Mouse (Mus musculus) ES-CJ7 (cell line): Measurements from ENCODE around the gene Agps.
A peak's percentile ranks its signal among the peaks of the same experiment; 100 is the strongest.

Experiments used
- DNase-seq: peaks from one replicate; pipeline ENCODE4 v3.0.0; 2011; ENCODE audit warnings: low read depth, low spot score

Gene Agps

DNA sequence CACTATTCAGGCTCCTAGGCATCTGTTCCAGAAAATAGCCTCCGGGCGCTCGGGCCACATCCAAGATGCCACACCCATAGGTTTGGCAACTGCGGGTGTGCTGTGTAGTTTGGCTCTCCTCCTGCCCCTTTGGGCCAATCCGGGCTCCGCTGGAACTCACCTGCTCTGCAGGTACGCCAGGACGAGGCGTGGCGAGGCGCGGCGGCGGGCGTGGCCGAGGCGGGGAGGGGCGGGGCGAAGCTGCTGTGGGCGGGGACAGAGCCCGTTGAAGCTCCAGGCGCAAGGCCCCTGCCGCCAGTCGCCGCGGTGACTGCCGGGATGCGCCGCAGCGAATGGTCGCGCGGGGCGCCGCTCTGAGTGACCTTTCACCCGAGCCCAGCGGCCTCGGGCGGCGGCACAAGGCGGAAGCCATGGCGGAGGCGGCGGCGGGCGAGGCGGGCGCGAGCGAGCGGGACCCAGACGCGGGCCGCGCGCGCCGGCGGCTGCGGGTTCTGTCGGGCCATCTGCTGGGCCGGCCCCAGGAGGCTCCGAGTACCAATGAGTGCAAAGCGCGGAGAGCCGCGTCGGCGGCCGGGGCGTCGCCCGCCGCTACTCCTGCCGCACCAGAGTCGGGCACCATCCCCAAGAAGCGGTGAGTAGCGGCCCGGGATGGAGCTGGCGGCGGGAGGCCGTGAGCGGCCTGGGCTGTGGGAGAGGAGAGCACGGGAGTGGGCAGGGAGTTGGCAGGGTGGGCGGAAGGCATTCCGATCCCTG lies at the start of gene Agps:
Agps (plus strand) TSS at position 297 of the 753 bp plus-strand sequence.
- DNase-seq, result peak; percentile 90

GRCm38 (mm10) chr2:75786075-75786474 lies 45.9 kb upstream of the Agps start:
- DNase-seq, result peak; percentile 79

DNA sequence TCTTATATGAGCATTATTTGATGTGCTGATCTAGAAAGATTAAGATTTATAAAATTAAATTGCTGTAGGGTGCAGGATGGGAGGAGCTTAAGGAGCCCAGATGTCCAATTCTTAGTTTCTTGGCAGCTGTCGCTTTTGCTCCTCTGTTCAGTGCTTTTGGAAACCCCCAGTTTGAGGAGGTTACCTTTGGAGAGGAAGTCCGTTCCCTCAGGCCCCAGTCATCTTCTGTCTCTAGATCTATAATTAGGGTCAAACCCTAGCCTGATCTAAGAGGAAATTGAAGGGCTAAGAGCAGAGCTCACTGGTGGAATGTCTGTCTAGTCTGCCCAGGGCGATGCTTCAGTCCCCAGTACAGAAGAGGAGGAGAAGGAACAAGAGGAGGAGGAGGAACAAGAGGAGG lies 43.5 kb upstream of the Agps start:
- DNase-seq, result no peak

GRCm38 (mm10) chr2:75789959-75790523 lies 41.9 kb upstream of the Agps start:
- no peak for DNase-seq

GRCm38 (mm10) chr2:75791561-75792308 lies 40.2 kb upstream of the Agps start:
- no peak for DNase-seq

GRCm38 (mm10) chr2:75792377-75793203 lies 39.4 kb upstream of the Agps start:
- DNase-seq, result peak; percentile 50

DNA sequence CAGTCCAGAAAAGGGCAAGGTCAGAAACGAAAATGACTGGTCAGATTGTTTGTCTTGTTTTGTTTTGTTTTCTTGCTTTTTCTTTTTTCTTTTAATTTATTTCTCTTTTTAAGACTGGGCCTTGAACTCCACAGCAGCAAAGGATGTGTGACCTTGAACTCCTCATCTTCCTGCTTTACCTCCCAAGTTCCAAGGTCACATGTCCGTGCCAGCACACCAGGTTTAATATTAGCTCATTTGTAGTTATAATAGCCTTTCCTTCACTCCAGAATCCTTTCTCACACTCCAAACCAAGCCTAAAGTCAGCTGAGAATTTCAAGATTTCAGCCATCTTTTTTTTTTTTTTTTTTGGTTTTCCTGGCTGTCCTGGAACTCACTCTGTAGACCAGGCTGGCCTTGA lies 35.8 kb upstream of the Agps start:
- DNase-seq, result no peak

DNA sequence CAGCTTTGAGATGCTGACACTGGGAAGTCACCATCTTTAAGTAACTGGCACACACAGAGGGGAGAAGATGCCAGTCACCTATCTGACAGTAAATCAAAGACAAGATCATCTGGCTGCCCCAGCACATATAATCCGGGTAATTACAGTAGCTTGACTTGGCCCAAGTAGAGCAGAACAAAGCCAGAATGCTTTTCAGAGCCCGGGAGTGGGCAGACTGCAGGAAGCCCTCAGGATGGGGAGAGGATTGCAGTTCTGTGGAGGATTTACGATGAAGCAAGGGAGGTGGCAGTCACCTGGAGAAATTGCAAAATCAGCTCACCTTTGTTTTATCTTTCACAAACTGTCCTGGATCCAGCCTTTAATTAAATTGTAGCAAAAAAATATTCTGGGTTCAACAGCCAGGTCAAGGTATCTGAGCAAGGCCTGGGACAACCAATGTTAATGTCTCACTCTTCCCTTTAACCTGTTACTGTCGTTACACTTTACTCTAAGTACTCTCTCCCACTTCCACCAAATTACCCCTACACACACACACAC lies 33.5 kb upstream of the Agps start:
- DNase-seq, result no peak

DNA sequence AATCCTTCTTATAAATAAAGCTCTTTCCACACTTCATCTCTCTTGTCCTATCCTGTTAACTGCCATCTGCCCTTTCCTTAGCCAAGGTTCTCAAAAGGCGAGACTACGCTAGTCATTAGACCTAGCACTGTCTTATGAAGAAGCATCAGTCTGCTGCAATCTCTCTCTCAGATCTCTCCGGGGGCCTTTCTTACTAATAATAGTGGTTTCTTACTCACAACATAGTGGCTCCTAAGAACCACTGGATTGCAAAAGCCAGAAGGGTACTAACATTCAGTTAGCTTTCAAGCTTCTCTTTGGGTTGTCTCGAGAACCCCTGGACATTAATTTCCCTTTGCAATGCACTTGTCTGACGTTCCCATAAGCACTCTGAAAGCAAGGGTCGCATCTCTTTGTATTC lies 26.2 kb upstream of the Agps start:
- DNase-seq, result no peak

DNA sequence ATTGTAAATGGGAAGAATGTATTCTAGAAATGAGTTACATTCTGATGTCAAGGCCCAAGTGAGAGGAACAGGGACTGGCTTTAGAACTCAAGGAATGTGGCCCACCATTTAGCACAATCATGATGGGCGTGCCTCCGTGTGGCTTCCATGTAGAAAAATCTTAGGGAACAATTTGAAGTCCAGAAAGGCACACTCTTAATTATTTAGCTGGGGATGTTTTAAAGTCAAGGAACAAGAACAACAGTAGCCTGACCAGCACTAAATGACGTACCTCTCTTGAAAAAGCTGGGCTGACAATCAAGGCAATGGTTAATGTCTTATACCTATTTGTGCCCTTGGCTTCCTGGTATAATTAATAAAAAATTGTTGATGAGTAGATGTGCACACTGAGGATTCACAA lies 25.1 kb upstream of the Agps start:
- DNase-seq, result no peak

DNA sequence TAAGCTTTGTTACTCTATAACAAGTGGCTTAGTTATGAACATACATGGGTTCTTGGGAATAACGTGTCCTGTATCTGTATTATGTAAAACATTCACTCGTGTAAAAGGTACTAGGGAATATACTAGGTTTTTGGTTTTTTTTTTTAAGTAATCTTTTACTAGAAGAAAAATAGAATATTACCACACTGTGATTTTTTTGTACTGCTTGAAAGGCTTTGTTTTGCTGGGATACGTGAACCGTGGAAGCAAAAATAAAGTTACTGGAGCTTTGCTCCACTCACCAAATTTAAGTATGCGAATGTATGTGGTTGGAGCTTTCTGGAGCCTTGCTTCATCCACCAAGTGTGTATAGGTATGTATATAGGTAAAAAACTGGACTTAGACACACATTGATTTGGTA lies 24.5 kb upstream of the Agps start:
- DNase-seq, result no peak

DNA sequence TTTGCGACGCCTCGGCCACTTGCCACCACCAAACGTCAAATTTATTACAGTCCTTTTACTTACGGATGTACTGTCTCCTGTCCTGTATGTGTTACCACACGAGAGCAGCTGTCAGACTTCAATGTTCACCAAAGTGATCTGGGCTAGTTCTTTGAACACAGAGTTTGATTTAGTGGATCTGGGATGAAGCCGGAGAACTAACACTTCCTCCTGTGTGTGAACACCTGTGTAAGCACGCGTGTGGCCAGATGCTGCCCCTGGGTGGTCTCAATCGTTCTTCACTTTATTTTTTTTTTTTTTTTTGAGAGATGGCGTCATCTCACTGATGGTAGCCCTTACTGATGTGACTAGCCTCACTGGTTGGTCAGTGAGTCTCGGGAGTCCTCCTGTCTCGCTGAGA lies 17.1 kb upstream of the Agps start:
- no peak for DNase-seq

DNA sequence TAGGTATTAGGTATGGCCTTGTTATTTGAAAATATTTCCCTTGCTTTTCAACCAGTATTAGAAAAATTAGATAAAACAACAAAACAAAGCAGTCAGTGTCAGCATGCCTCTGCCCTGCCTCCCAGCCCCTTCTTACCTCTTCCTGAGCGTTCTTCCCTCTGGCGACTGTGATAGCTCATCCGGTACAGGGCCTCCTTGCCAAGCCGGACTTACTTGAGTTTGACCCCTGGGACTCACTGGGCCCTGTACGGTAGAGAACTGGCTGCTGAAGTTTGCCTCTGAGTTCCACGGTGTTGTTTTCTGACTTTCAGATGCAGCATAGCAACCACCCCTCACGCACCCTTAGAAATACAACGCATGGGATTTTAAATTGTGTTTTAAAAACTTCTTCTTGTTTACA lies 16.5 kb upstream of the Agps start:
- DNase-seq, result no peak

DNA sequence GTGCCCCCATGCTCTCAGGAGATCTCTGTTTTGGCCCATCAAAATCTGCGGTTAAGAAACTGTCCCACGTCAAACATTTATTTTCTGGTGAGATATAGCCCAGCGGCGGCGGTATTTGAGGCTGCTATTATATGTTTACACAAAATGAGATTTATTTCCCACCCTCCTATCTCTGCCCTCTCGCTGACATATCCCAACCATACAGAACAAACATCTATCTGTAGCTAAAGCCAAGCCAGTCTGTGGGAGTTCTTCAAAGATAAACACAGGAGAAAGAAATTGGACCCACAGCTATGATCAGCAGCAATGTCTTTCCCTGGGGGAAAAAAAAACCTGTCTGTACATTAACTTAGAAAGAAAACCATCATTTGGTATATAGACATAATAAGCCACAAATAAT lies 15.3 kb upstream of the Agps start:
- DNase-seq, result no peak

DNA sequence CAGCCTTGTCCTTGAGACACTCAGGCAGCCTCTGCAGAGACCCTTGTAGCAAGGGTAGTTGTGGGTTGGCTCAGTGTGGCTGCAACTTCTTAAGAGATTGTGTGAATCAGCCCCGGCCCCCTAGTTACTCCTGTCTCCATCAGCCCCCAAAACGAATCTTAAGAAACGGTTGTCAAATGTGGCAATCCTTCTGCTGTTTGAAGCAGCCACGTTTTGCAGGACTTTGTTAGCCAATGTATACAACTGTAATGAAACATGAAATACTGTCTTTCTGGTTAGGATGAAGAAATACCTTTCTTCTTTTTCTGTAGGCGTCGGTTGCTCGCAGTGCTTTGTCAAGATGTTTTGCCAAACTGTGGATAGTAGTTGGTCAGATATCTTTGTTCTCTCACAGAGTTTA lies 13.3 kb upstream of the Agps start:
- DNase-seq, result no peak

- DNase-seq, result no peak
These were observed 12.2 kb upstream of the Agps start for GRCm38 (mm10) chr2:75819796-75820195.

- no peak for DNase-seq
These were observed 9.8 kb upstream of the Agps start for GRCm38 (mm10) chr2:75821971-75822751.

- DNase-seq, result no peak
These were observed 8.2 kb upstream of the Agps start for GRCm38 (mm10) chr2:75823736-75824135.

GRCm38 (mm10) chr2:75824144-75824543 lies 7.8 kb upstream of the Agps start:
- DNase-seq, result no peak

DNA sequence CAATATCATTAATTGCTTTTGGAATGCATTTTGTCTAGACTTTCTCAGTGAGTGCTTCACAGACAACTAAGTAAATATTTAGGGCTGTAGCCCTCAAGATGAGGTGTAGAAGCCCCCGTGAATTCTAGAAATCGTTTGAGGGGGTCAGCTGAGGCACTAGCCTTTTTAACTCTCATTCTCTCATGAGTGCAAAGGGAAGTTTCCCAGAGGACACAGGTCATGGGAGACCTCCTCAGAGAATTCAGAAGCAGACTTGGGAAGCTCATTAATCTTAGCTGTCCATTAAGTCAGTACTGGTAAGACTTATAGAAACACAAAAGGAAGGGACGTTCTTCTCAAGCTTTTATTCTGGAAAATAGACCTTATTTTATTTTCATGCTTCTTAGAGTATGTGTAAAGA lies 7.1 kb upstream of the Agps start:
- no peak for DNase-seq

GRCm38 (mm10) chr2:75825603-75826002 lies 6.4 kb upstream of the Agps start:
- no peak for DNase-seq
